Mouse (Mus musculus) midbrain, embryonic 11.5 days (tissue): ENCODE results near the gene Dact1. TPM values are rescaled to one million over a fixed set of nuclear protein-coding genes. Genes with fewer than 3 reads are reported as not detected.

Source experiments
- polyA plus RNA-seq: library from polyadenylated mRNA; unstranded; fragments of >200 nt; fragmentation: Nextera tagmentation; extraction: Ambion mirVana; gene quantifications from 2 replicates; pipeline ENCODE4 v1.2.1, GENCODE M21; 2014

Gene Dact1
- polyA plus RNA-seq, 1 experiment from 2014 or later = 10.0 TPM

Other genes with a start within 250 kb of the Dact1 start
- not detected in 2 replicates for gene Tomm20l, start 198.5 kb upstream of the Dact1 start, polyA plus RNA-seq
- gene Timm9, start 173.2 kb upstream of the Dact1 start, polyA plus RNA-seq = 71.4 and 73.7 TPM in 2 replicates
- 20.6 and 24.0 TPM in 2 replicates for gene 2700049A03Rik, start 173.0 kb upstream of the Dact1 start, polyA plus RNA-seq